Mouse (Mus musculus) forebrain, embryonic 10.5 days (tissue): ENCODE results near the gene Gsap. TPM values are rescaled to one million over a fixed set of nuclear protein-coding genes. Genes with fewer than 3 reads are reported as not detected.
A peak's percentile ranks its signal among the peaks of the same experiment; 100 is the strongest.
"Not testable (repeated sequence)": the region's sequence is repeated elsewhere in the genome, so short reads cannot be mapped to it uniquely, and the experiment has no call there.

ENCODE experiments used
- DNase-seq: peaks from one replicate; pipeline ENCODE4 v3.0.0-alpha.2; 2017; ENCODE audit warnings: low spot score; ENCODE audit errors: extremely low spot score
- H3K27ac ChIP-seq: fragments of 300-500 bp; sonication (generic); 2 replicates; pipeline ENCODE4 v1.5.1; 2016; ENCODE audit warnings: mild to moderate bottlenecking
- H3K27me3 ChIP-seq: fragments of 300-500 bp; sonication (generic); 2 replicates; pipeline ENCODE4 v1.6.1; 2016; ENCODE audit warnings: mild to moderate bottlenecking; ENCODE audit not compliant: poor library complexity, severe bottlenecking
- H3K36me3 ChIP-seq: fragments of 300-500 bp; sonication (generic); replicated peaks from 2 replicates; pipeline ENCODE4 v1.6.1; 2016; ENCODE audit warnings: mild to moderate bottlenecking, moderate library complexity
- H3K4me1 ChIP-seq: fragments of 300-500 bp; sonication (generic); 2 replicates; pipeline ENCODE4 v1.6.1; 2016
- H3K4me3 ChIP-seq: fragments of 300-500 bp; sonication (generic); 2 replicates; pipeline ENCODE4 v1.5.1; 2016; ENCODE audit warnings: mild to moderate bottlenecking, moderate library complexity
- H3K9me3 ChIP-seq: fragments of 300-500 bp; sonication (generic); 2 replicates; pipeline ENCODE4 v1.6.1; 2016; ENCODE audit warnings: mild to moderate bottlenecking, moderate library complexity
- WGBS: fragments of 180-500 bp; shearing (Covaris S2); methylation state at CpG from one replicate; pipeline ENCODE4 v1.1.7; 2016; 5-methylcytosine and 5-hydroxymethylcytosine counted together
- polyA plus RNA-seq: library from polyadenylated mRNA; unstranded; fragments of >200 nt; fragmentation: Nextera tagmentation; extraction: Ambion mirVana; gene quantifications from 2 replicates; pipeline ENCODE4 v1.2.1, GENCODE M21; 2016

The Gsap gene
- polyA plus RNA-seq, result 0.98 and 1.0 TPM in 2 replicates

GRCm38 (mm10) chr5:21185764-21186685 is at the start of gene Gsap:
Gene Gsap (plus strand): TSS chr5:21186255.
- WGBS, result 5% methylated on average over 43 of the region's 43 CpGs
- Histone ChIP-seq H3K36me3 (no peaks in the 10 kb centered on the region), H3K27me3 (peaks cover 29% of the 10 kb centered on the region), H3K9me3 (peaks cover 5% of the 10 kb centered on the region; the same call in 1 of the 2 replicates), H3K4me1 (peaks cover 14% of the 10 kb centered on the region), H3K27ac (peak within 1 kb of the TSS; percentile 82), H3K4me3 (peak within 1 kb of the TSS; percentile 64)
- DNase-seq, result peak; percentile 55

- Histone ChIP-seq H3K4me3 (no peak overlapping the region), H3K27ac (no peak overlapping the region), H3K27me3 (no peaks in the 10 kb centered on the region), H3K9me3 (no peaks in the 10 kb centered on the region), H3K36me3 (no peaks in the 10 kb centered on the region), H3K4me1 (peaks cover 8% of the 10 kb centered on the region)
- 77% methylated on average over 5 of the region's 5 CpGs for WGBS
- DNase-seq, result no peak
Observed at GRCm38 (mm10) chr5:21136575-21136974, 49.5 kb upstream of the Gsap start.

GRCm38 (mm10) chr5:21139505-21139904 is 46.5 kb upstream of the Gsap start:
- Histone ChIP-seq H3K27me3 (no peaks in the 10 kb centered on the region), H3K27ac (no peak overlapping the region), H3K9me3 (no peaks in the 10 kb centered on the region), H3K4me1 (peaks cover 8% of the 10 kb centered on the region), H3K4me3 (no peak overlapping the region), H3K36me3 (no peaks in the 10 kb centered on the region)
- no peak for DNase-seq
- WGBS, result 67% methylated on average over 9 of the region's 9 CpGs

GRCm38 (mm10) chr5:21141133-21141551 is 44.9 kb upstream of the Gsap start:
- WGBS, result 72% methylated on average over 7 of the region's 7 CpGs
- H3K36me3 ChIP-seq, DNase-seq, H3K27ac ChIP-seq, H3K27me3 ChIP-seq, H3K9me3 ChIP-seq, H3K4me3 ChIP-seq: not testable (repeated sequence)
- peaks cover 10% of the 10 kb centered on the region for H3K4me1 ChIP-seq

- DNase-seq, result no peak
- H3K4me3 ChIP-seq, result no peak overlapping the region
- no peak overlapping the region for H3K27ac ChIP-seq
- peaks cover 8% of the 10 kb centered on the region for H3K4me1 ChIP-seq
- no peaks in the 10 kb centered on the region for H3K36me3 ChIP-seq
- no peaks in the 10 kb centered on the region for H3K27me3 ChIP-seq
- 66% methylated on average over 5 of the region's 5 CpGs for WGBS
- no peaks in the 10 kb centered on the region for H3K9me3 ChIP-seq
Observed at GRCm38 (mm10) chr5:21141626-21142025, 44.4 kb upstream of the Gsap start.

GRCm38 (mm10) chr5:21143032-21143431 is 43.0 kb upstream of the Gsap start:
- WGBS, result 91% methylated on average over 7 of the region's 7 CpGs
- Histone ChIP-seq H3K27me3 (no peaks in the 10 kb centered on the region), H3K9me3 (no peaks in the 10 kb centered on the region), H3K4me3 (no peak overlapping the region), H3K36me3 (no peaks in the 10 kb centered on the region), H3K4me1 (peaks cover 7% of the 10 kb centered on the region), H3K27ac (no peak overlapping the region)
- DNase-seq, result no peak

GRCm38 (mm10) chr5:21144506-21145169 is 41.4 kb upstream of the Gsap start:
- Histone ChIP-seq H3K4me3 (no peak overlapping the region), H3K36me3 (no peaks in the 10 kb centered on the region), H3K27me3 (no peaks in the 10 kb centered on the region), H3K9me3 (no peaks in the 10 kb centered on the region), H3K4me1 (peaks cover 5% of the 10 kb centered on the region), H3K27ac (no peak overlapping the region)
- WGBS, result 66% methylated on average over 8 of the region's 8 CpGs
- DNase-seq, result no peak

- Histone ChIP-seq H3K27me3 (no peaks in the 10 kb centered on the region), H3K36me3 (no peaks in the 10 kb centered on the region), H3K4me1 (peaks cover 3% of the 10 kb centered on the region; the same call in 1 of the 2 replicates), H3K4me3 (no peak overlapping the region), H3K9me3 (no peaks in the 10 kb centered on the region), H3K27ac (no peak overlapping the region)
- no peak for DNase-seq
- 84% methylated on average over 3 of the region's 3 CpGs for WGBS
Observed at GRCm38 (mm10) chr5:21148358-21148757, 37.7 kb upstream of the Gsap start.

GRCm38 (mm10) chr5:21153672-21154071 is 32.4 kb upstream of the Gsap start:
- H3K27ac ChIP-seq, result no peak overlapping the region

GRCm38 (mm10) chr5:21156770-21157169 is 29.3 kb upstream of the Gsap start:
- no peak for DNase-seq
- H3K36me3 ChIP-seq, result no peaks in the 10 kb centered on the region
- H3K4me1 ChIP-seq, result no peaks in the 10 kb centered on the region
- no peak overlapping the region for H3K4me3 ChIP-seq
- 91% methylated on average over 3 of the region's 3 CpGs for WGBS
- H3K27me3 ChIP-seq, result no peaks in the 10 kb centered on the region
- H3K27ac ChIP-seq, result no peak overlapping the region
- H3K9me3 ChIP-seq, result peaks cover 9% of the 10 kb centered on the region; the same call in 1 of the 2 replicates

More at GRCm38 (mm10) chr5:21153672-21154071, 32.4 kb upstream of the Gsap start:
- H3K4me1 ChIP-seq, result no peaks in the 10 kb centered on the region
- peaks cover 9% of the 10 kb centered on the region; the same call in 1 of the 2 replicates for H3K9me3 ChIP-seq
- DNase-seq, result no peak
- H3K36me3 ChIP-seq, result no peaks in the 10 kb centered on the region
- 83% methylated on average over 1 of the region's 1 CpGs for WGBS
- H3K4me3 ChIP-seq, result no peak overlapping the region
- H3K27me3 ChIP-seq, result no peaks in the 10 kb centered on the region

- Histone ChIP-seq H3K27ac (no peak overlapping the region), H3K9me3 (peaks cover 9% of the 10 kb centered on the region; the same call in 1 of the 2 replicates), H3K27me3 (no peaks in the 10 kb centered on the region), H3K36me3 (no peaks in the 10 kb centered on the region), H3K4me1 (no peaks in the 10 kb centered on the region), H3K4me3 (no peak overlapping the region)
- DNase-seq, result no peak
- WGBS, result 82% methylated on average over 3 of the region's 3 CpGs
Observed at GRCm38 (mm10) chr5:21159536-21159935, 26.5 kb upstream of the Gsap start.

GRCm38 (mm10) chr5:21160781-21161180 is 25.3 kb upstream of the Gsap start:
- no peak overlapping the region for H3K27ac ChIP-seq
- H3K36me3 ChIP-seq, result no peaks in the 10 kb centered on the region
- H3K9me3 ChIP-seq, result peaks cover 9% of the 10 kb centered on the region; the same call in 1 of the 2 replicates
- DNase-seq, result no peak
- no peak overlapping the region for H3K4me3 ChIP-seq
- 91% methylated on average over 1 of the region's 1 CpGs for WGBS
- H3K4me1 ChIP-seq, result no peaks in the 10 kb centered on the region
- no peaks in the 10 kb centered on the region for H3K27me3 ChIP-seq

- 87% methylated on average over 3 of the region's 3 CpGs for WGBS
- H3K9me3 ChIP-seq, result peaks cover under 1% of the 10 kb centered on the region; the same call in 1 of the 2 replicates
Observed at GRCm38 (mm10) chr5:21163421-21163820, 22.6 kb upstream of the Gsap start.

More at GRCm38 (mm10) chr5:21163421-21163820, 22.6 kb upstream of the Gsap start:
- no peak overlapping the region for H3K4me3 ChIP-seq
- no peaks in the 10 kb centered on the region for H3K36me3 ChIP-seq
- no peak overlapping the region for H3K27ac ChIP-seq
- DNase-seq, result no peak
- no peaks in the 10 kb centered on the region for H3K27me3 ChIP-seq
- H3K4me1 ChIP-seq, result no peaks in the 10 kb centered on the region
